Mouse (Mus musculus) heart, postnatal 4 days (tissue): ENCODE results near the gene Esrp2. TPM values are rescaled to one million over a fixed set of nuclear protein-coding genes. Genes with fewer than 3 reads are reported as not detected.

Experiments
- DNase-seq: peaks from one replicate; pipeline ENCODE4 v3.0.0; 2021
- total RNA-seq, 2 experiments: library from RNA; stranded (reverse); gene quantifications; 2 replicates each; pipeline ENCODE4 v1.2.3; 2021

Gene Esrp2
- total RNA-seq, 2 experiments from 2014 or later = 0.54 to 0.91 TPM

- DNase-seq = no peak
These were observed 11.2 kb upstream of the Esrp2 start for GRCm38 (mm10) chr8:106147868-106148565.

- DNase-seq = no peak
These were observed 9.2 kb upstream of the Esrp2 start for GRCm38 (mm10) chr8:106146014-106146413.

GRCm38 (mm10) chr8:106145331-106145730, 8.6 kb upstream of the Esrp2 start:
- DNase-seq = no peak

GRCm38 (mm10) chr8:106140769-106141168, 4.0 kb upstream of the Esrp2 start:
- DNase-seq = peak; percentile 88

- no peak for DNase-seq
These were observed 3.4 kb upstream of the Esrp2 start for GRCm38 (mm10) chr8:106140191-106140590.

GRCm38 (mm10) chr8:106138616-106139015, 1.8 kb upstream of the Esrp2 start:
- DNase-seq = no peak

GRCm38 (mm10) chr8:106137906-106138477, 1.2 kb upstream of the Esrp2 start:
- peak; percentile 65 for DNase-seq

- DNase-seq = no peak
These were observed 588 bp upstream of the Esrp2 start for GRCm38 (mm10) chr8:106137218-106137905.

- DNase-seq = no peak
These were observed 1.1 kb downstream of the Esrp2 start for GRCm38 (mm10) chr8:106135672-106136071.

- no peak for DNase-seq
These were observed 1.8 kb downstream of the Esrp2 start for GRCm38 (mm10) chr8:106134751-106135571.

GRCm38 (mm10) chr8:106133946-106134345, 2.8 kb downstream of the Esrp2 start:
- no peak for DNase-seq

GRCm38 (mm10) chr8:106133526-106133925, 3.2 kb downstream of the Esrp2 start:
- no peak for DNase-seq

- DNase-seq = no peak
These were observed 4.4 kb downstream of the Esrp2 start for GRCm38 (mm10) chr8:106132356-106132755.

GRCm38 (mm10) chr8:106131488-106132222, 5.1 kb downstream of the Esrp2 start:
- DNase-seq = no peak

- no peak for DNase-seq
These were observed 5.8 kb downstream of the Esrp2 start for GRCm38 (mm10) chr8:106131021-106131420.

- no peak for DNase-seq
These were observed 6.3 kb downstream of the Esrp2 start for GRCm38 (mm10) chr8:106130505-106130904.

- no peak for DNase-seq
These were observed 6.8 kb downstream of the Esrp2 start for GRCm38 (mm10) chr8:106129997-106130396.

- DNase-seq = no peak
These were observed 7.4 kb downstream of the Esrp2 start for GRCm38 (mm10) chr8:106129232-106129930.

- DNase-seq = peak; percentile 19
These were observed 8.8 kb downstream of the Esrp2 start for GRCm38 (mm10) chr8:106127882-106128410.

GRCm38 (mm10) chr8:106127054-106127453, 9.7 kb downstream of the Esrp2 start:
- DNase-seq = no peak

- no peak for DNase-seq
These were observed 10.7 kb downstream of the Esrp2 start for GRCm38 (mm10) chr8:106126055-106126454.
